Mouse (Mus musculus): ENCODE measurements around the gene Hoxd9. TPM values are rescaled to one million over a fixed set of nuclear protein-coding genes. Genes with fewer than 3 reads are reported as not detected.

Gene Hoxd9
- polyA plus RNA-seq, 1 experiment from 2014 or later = 24.1 TPM

GRCm38 (mm10) chr2:74747661-74748141 lies 50.2 kb downstream of the Hoxd9 start:
- H3K4me2 ChIP-seq (ENCODE audit: low read depth, severe bottlenecking) = no peak overlapping the region
- no peaks in the 10 kb centered on the region for H3K9me3 ChIP-seq (ENCODE audit: control insufficient read depth, low read length)
- no peak overlapping the region for H3K9ac ChIP-seq (ENCODE audit: low read length)
- WGBS = 11% methylated on average over 11 of the region's 11 CpGs
- no peaks in the 10 kb centered on the region for H3K36me3 ChIP-seq (ENCODE audit: control insufficient read depth, insufficient read depth, low read length)
- peaks cover 17% of the 10 kb centered on the region for H3K4me1 ChIP-seq (ENCODE audit: control insufficient read depth, insufficient read depth, low read length)
- DNase-seq (ENCODE audit: low spot score) (peak; percentile 45), ATAC-seq (ENCODE audit: insufficient number of reproducible peaks, low FRiP score, low TSS enrichment, low read depth) (no peak)
- peaks cover 75% of the 10 kb centered on the region for H3K27me3 ChIP-seq (ENCODE audit: control insufficient read depth, insufficient read depth, low read length)
- H3K27ac ChIP-seq (replicated peaks; ENCODE audit: low read depth, low read length) = no peak overlapping the region
- H3K4me3 ChIP-seq (ENCODE audit: low read depth, low read length) = no peak overlapping the region

GRCm38 (mm10) chr2:74748436-74748995 lies 51.0 kb downstream of the Hoxd9 start:
- DNase-seq (ENCODE audit: low spot score) (peak; percentile 39), ATAC-seq (ENCODE audit: insufficient number of reproducible peaks, low FRiP score, low TSS enrichment, low read depth) (no peak)
- H3K4me3 ChIP-seq (ENCODE audit: low read depth, low read length) = no peak overlapping the region
- H3K9me3 ChIP-seq (ENCODE audit: control insufficient read depth, low read length) = no peaks in the 10 kb centered on the region
- WGBS = 20% methylated on average over 9 of the region's 9 CpGs
- H3K36me3 ChIP-seq (ENCODE audit: control insufficient read depth, insufficient read depth, low read length) = no peaks in the 10 kb centered on the region
- no peak overlapping the region for H3K4me2 ChIP-seq (ENCODE audit: low read depth, severe bottlenecking)
- peaks cover 24% of the 10 kb centered on the region for H3K4me1 ChIP-seq (ENCODE audit: control insufficient read depth, insufficient read depth, low read length)
- no peak overlapping the region for H3K9ac ChIP-seq (ENCODE audit: low read length)
- peaks cover 75% of the 10 kb centered on the region for H3K27me3 ChIP-seq (ENCODE audit: control insufficient read depth, insufficient read depth, low read length)
- no peak overlapping the region for H3K27ac ChIP-seq (replicated peaks; ENCODE audit: low read depth, low read length)

GRCm38 (mm10) chr2:74749337-74750121 lies 52.0 kb downstream of the Hoxd9 start:
- peak overlapping the region; percentile 35 for H3K4me3 ChIP-seq (ENCODE audit: low read depth, low read length)
- ATAC-seq (ENCODE audit: insufficient number of reproducible peaks, low FRiP score, low TSS enrichment, low read depth) (peak; percentile 24), DNase-seq (ENCODE audit: low spot score) (peak; percentile 85)
- peaks cover 69% of the 10 kb centered on the region for H3K27me3 ChIP-seq (ENCODE audit: control insufficient read depth, insufficient read depth, low read length)
- H3K36me3 ChIP-seq (ENCODE audit: control insufficient read depth, insufficient read depth, low read length) = no peaks in the 10 kb centered on the region
- H3K4me1 ChIP-seq (ENCODE audit: control insufficient read depth, insufficient read depth, low read length) = peaks cover 24% of the 10 kb centered on the region
- peak overlapping the region; percentile 33; the same call in 1 of the 2 replicates for H3K27ac ChIP-seq (replicated peaks; ENCODE audit: low read depth, low read length)
- H3K9ac ChIP-seq (ENCODE audit: low read length) = peak overlapping the region; percentile 51
- H3K9me3 ChIP-seq (ENCODE audit: control insufficient read depth, low read length) = no peaks in the 10 kb centered on the region
- WGBS = under 1% methylated on average over 47 of the region's 47 CpGs
- H3K4me2 ChIP-seq (ENCODE audit: low read depth, severe bottlenecking) = peak overlapping the region; percentile 84

MicroRNAs encoded within 50 kb of the gene (microRNA counts, 519-probe panel; counts per million panel counts)
- microRNA mmu-miR-10b = 5,259 counts per million, percentile 86 among the panel's probes with 10 or more counts

Small RNA genes lying within 50 kb of the gene (microRNA-seq; reads per million reads assigned to microRNA genes)
- gene Gm44463 (not detected), gene Mir10b (38,055 reads per million, percentile 99 among the genes with 10 or more reads in this experiment)

Other genes starting within 250 kb of the Hoxd9 start
- gene Lnpk, start 118.3 kb upstream of the Hoxd9 start, polyA plus RNA-seq (2014; fragmentation: Nextera tagmentation; extraction: Ambion mirVana) = 48.1 and 52.2 TPM in 2 replicates
- 3.3 and 3.8 TPM in 2 replicates for gene Evx2, start 38.2 kb upstream of the Hoxd9 start, polyA plus RNA-seq (2014; fragmentation: Nextera tagmentation; extraction: Ambion mirVana)
- gene Hoxd13, start 29.4 kb upstream of the Hoxd9 start, polyA plus RNA-seq (2014; fragmentation: Nextera tagmentation; extraction: Ambion mirVana) = 55.3 and 59.8 TPM in 2 replicates
- 80.7 and 82.2 TPM in 2 replicates for gene Hoxd12, start 22.7 kb upstream of the Hoxd9 start, polyA plus RNA-seq (2014; fragmentation: Nextera tagmentation; extraction: Ambion mirVana)
- 59.6 and 64.4 TPM in 2 replicates for gene Hoxd11, start 18.2 kb upstream of the Hoxd9 start, polyA plus RNA-seq (2014; fragmentation: Nextera tagmentation; extraction: Ambion mirVana)
- 52.0 and 55.0 TPM in 2 replicates for gene Hoxd10, start 5.8 kb upstream of the Hoxd9 start, polyA plus RNA-seq (2014; fragmentation: Nextera tagmentation; extraction: Ambion mirVana)
- 11.6 and 13.1 TPM in 2 replicates for gene Hoxd8, start 6.9 kb downstream of the Hoxd9 start, polyA plus RNA-seq (2014; fragmentation: Nextera tagmentation; extraction: Ambion mirVana)
- gene Hoxd3, start 14.2 kb downstream of the Hoxd9 start, polyA plus RNA-seq (2014; fragmentation: Nextera tagmentation; extraction: Ambion mirVana) = 1.2 and 1.4 TPM in 2 replicates
- 0.84 and 1.9 TPM in 2 replicates for gene Hoxd4, start 14.2 kb downstream of the Hoxd9 start, polyA plus RNA-seq (2014; fragmentation: Nextera tagmentation; extraction: Ambion mirVana)
- gene Gm28230, start 29.0 kb downstream of the Hoxd9 start, polyA plus RNA-seq (2014; fragmentation: Nextera tagmentation; extraction: Ambion mirVana) = 0.45 and 0.55 TPM in 2 replicates
- 0.17 and 0.30 TPM in 2 replicates for gene Hoxd1, start 65.3 kb downstream of the Hoxd9 start, polyA plus RNA-seq (2014; fragmentation: Nextera tagmentation; extraction: Ambion mirVana)
- 128 and 131 TPM in 2 replicates for gene Mtx2, start 128.1 kb downstream of the Hoxd9 start, polyA plus RNA-seq (2014; fragmentation: Nextera tagmentation; extraction: Ambion mirVana)

Data from limb, embryonic 11.5 days (tissue).